Mouse (Mus musculus): Measurements from ENCODE around the gene Itgb1bp1.

DNA sequence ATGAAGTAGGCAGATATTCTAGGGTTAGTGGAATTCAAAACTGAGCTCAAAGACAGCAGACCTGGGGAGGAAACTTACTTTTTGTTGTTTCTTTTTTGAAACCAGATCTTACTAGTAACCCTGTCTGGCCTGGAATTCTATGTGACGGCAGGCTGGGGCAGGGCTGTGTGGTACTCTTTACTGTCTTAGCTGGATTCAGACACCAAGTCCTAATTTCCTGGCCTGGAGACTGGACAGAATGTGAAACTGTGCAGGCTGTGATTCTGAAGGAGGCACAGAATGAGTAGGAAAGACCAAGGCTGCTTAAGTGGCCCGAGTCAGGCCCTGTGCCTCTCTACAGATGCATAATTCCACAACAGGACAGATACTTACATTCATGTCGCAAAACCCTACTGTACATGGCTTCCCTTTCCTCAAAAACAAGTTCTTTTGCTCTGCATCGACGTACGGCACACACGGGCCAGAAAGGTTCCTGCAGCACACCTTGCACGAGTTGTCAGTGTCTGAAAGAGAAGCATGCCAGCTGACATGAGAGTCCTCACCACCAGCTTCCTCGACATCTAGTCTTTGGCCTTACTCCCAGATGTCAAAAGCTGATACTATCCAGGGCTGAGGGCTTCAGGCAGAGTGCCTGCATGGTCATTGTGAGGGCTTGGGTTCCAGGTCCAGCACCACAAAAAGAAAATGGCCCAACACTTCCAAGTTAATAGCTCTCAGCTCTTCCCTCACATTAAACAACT is 43.7 kb upstream of the Itgb1bp1 start:
- no peak for TF ChIP-seq CTCF (conservative IDR thresholded peaks at IDR 0.05; ENCODE audit: insufficient read depth, insufficient read length, low read depth, low read length)
- TF ChIP-seq POLR2A (IDR thresholded peaks at IDR 0.05; ENCODE audit: low read depth, low read length): no peak
